Mouse (Mus musculus): ENCODE measurements around the gene Mast1.

GRCm38 (mm10) chr8:84889141-84889540 lies 48.0 kb downstream of the Mast1 start:
- TF ChIP-seq GATA1 (IDR thresholded peaks at IDR 0.05; ENCODE audit: borderline replicate concordance, low read length) = no peak
- no peak for TF ChIP-seq FLI1 (IDR thresholded peaks at IDR 0.05; ENCODE audit: low read length)

Measured in megakaryocyte, embryonic 14.5 days (primary cell).